Mouse (Mus musculus): Measurements from ENCODE around the gene Acadm. TPM values are rescaled to one million over a fixed set of nuclear protein-coding genes. Genes with fewer than 3 reads are reported as not detected.

Acadm gene
- polyA plus RNA-seq, 2 experiments: 65.3 to 78.2 TPM

GRCm38 (mm10) chr3:153929526-153929925 lies 14.9 kb downstream of the Acadm start:
- no peak overlapping the region for H3K4me2 ChIP-seq (replicated peaks; ENCODE audit: low read depth, low read length, severe bottlenecking)
- no peak for ATAC-seq (ENCODE audit: low FRiP score, low read depth)
- peaks cover 71% of the 10 kb centered on the region for H3K36me3 ChIP-seq (ENCODE audit: control insufficient read depth, insufficient read depth, low read length)

GRCm38 (mm10) chr3:153926333-153926732 lies 18.1 kb downstream of the Acadm start:
- no peak overlapping the region for H3K9ac ChIP-seq (ENCODE audit: low read depth, low read length, severe bottlenecking)
- no peak overlapping the region for H3K4me2 ChIP-seq (replicated peaks; ENCODE audit: low read depth, low read length, severe bottlenecking)
- no peak overlapping the region for H3K4me3 ChIP-seq (replicated peaks; ENCODE audit: low read length)
- no peak for TF ChIP-seq POLR2A (IDR thresholded peaks at IDR 0.05; ENCODE audit: borderline replicate concordance, extremely low read depth, insufficient read depth, insufficient read length)
- H3K27ac ChIP-seq (replicated peaks; ENCODE audit: low read depth, low read length): no peak overlapping the region
- no peak for DNase-seq (ENCODE audit: low spot score)
- ATAC-seq (ENCODE audit: low FRiP score, low read depth): no peak
- H3K9me3 ChIP-seq (ENCODE audit: control insufficient read depth, low read length): no peaks in the 10 kb centered on the region
- WGBS: 88% methylated on average over 7 of the region's 7 CpGs
- H3K36me3 ChIP-seq (ENCODE audit: control insufficient read depth, insufficient read depth, low read length): peaks cover 64% of the 10 kb centered on the region
- no peaks in the 10 kb centered on the region for H3K27me3 ChIP-seq (ENCODE audit: control insufficient read depth, insufficient read depth, low read length)
- no peaks in the 10 kb centered on the region for H3K4me1 ChIP-seq (ENCODE audit: control insufficient read depth, insufficient read depth, low read length)

More at GRCm38 (mm10) chr3:153929526-153929925, 14.9 kb downstream of the Acadm start:
- Histone ChIP-seq H3K9ac (ENCODE audit: low read depth, low read length, severe bottlenecking) (no peak overlapping the region), H3K27ac (replicated peaks; ENCODE audit: low read depth, low read length) (no peak overlapping the region), H3K4me3 (replicated peaks; ENCODE audit: low read length) (no peak overlapping the region), H3K4me1 (ENCODE audit: control insufficient read depth, insufficient read depth, low read length) (no peaks in the 10 kb centered on the region), H3K27me3 (ENCODE audit: control insufficient read depth, insufficient read depth, low read length) (no peaks in the 10 kb centered on the region), H3K9me3 (ENCODE audit: control insufficient read depth, low read length) (no peaks in the 10 kb centered on the region)
- WGBS: 94% methylated on average over 11 of the region's 11 CpGs
- no peak for DNase-seq (ENCODE audit: low spot score)
- TF ChIP-seq POLR2A (IDR thresholded peaks at IDR 0.05; ENCODE audit: borderline replicate concordance, extremely low read depth, insufficient read depth, insufficient read length): no peak

GRCm38 (mm10) chr3:153921147-153921910 lies 23.1 kb downstream of the Acadm start:
- Histone ChIP-seq H3K4me3 (replicated peaks; ENCODE audit: low read length) (no peak overlapping the region), H3K27ac (replicated peaks; ENCODE audit: low read depth, low read length) (no peak overlapping the region), H3K4me2 (replicated peaks; ENCODE audit: low read depth, low read length, severe bottlenecking) (no peak overlapping the region), H3K9ac (ENCODE audit: low read depth, low read length, severe bottlenecking) (no peak overlapping the region), H3K36me3 (ENCODE audit: control insufficient read depth, insufficient read depth, low read length) (peaks cover 30% of the 10 kb centered on the region), H3K4me1 (ENCODE audit: control insufficient read depth, insufficient read depth, low read length) (no peaks in the 10 kb centered on the region), H3K27me3 (ENCODE audit: control insufficient read depth, insufficient read depth, low read length) (no peaks in the 10 kb centered on the region), H3K9me3 (ENCODE audit: control insufficient read depth, low read length) (no peaks in the 10 kb centered on the region)
- 93% methylated on average over 10 of the region's 10 CpGs for WGBS
- ATAC-seq (ENCODE audit: low FRiP score, low read depth) (no peak), DNase-seq (ENCODE audit: low spot score) (no peak)
- no peak for TF ChIP-seq POLR2A (IDR thresholded peaks at IDR 0.05; ENCODE audit: borderline replicate concordance, extremely low read depth, insufficient read depth, insufficient read length)

GRCm38 (mm10) chr3:153917200-153917599 lies 27.2 kb downstream of the Acadm start:
- H3K27ac ChIP-seq (replicated peaks; ENCODE audit: low read depth, low read length): no peak overlapping the region
- peaks cover 3% of the 10 kb centered on the region; the same call in 1 of the 2 replicates for H3K36me3 ChIP-seq (ENCODE audit: control insufficient read depth, insufficient read depth, low read length)
- peaks cover 5% of the 10 kb centered on the region; the same call in 1 of the 2 replicates for H3K4me1 ChIP-seq (ENCODE audit: control insufficient read depth, insufficient read depth, low read length)
- H3K9ac ChIP-seq (ENCODE audit: low read depth, low read length, severe bottlenecking): no peak overlapping the region
- peak; percentile 63 for DNase-seq (ENCODE audit: low spot score)
- TF ChIP-seq POLR2A (IDR thresholded peaks at IDR 0.05; ENCODE audit: borderline replicate concordance, extremely low read depth, insufficient read depth, insufficient read length): no peak
- ATAC-seq (ENCODE audit: low FRiP score, low read depth): no peak
- no peak overlapping the region for H3K4me3 ChIP-seq (replicated peaks; ENCODE audit: low read length)
- no peaks in the 10 kb centered on the region for H3K9me3 ChIP-seq (ENCODE audit: control insufficient read depth, low read length)
- no peak overlapping the region for H3K4me2 ChIP-seq (replicated peaks; ENCODE audit: low read depth, low read length, severe bottlenecking)
- H3K27me3 ChIP-seq (ENCODE audit: control insufficient read depth, insufficient read depth, low read length): no peaks in the 10 kb centered on the region
- WGBS: 0% methylated on average over 1 of the region's 1 CpGs

GRCm38 (mm10) chr3:153913510-153914243 lies 30.8 kb downstream of the Acadm start:
- WGBS: 41% methylated on average over 6 of the region's 6 CpGs
- no peak for DNase-seq (ENCODE audit: low spot score)
- no peaks in the 10 kb centered on the region for H3K9me3 ChIP-seq (ENCODE audit: control insufficient read depth, low read length)
- no peak for ATAC-seq (ENCODE audit: low FRiP score, low read depth)
- H3K4me1 ChIP-seq (ENCODE audit: control insufficient read depth, insufficient read depth, low read length): peaks cover 22% of the 10 kb centered on the region
- H3K36me3 ChIP-seq (ENCODE audit: control insufficient read depth, insufficient read depth, low read length): peaks cover 29% of the 10 kb centered on the region
- no peaks in the 10 kb centered on the region for H3K27me3 ChIP-seq (ENCODE audit: control insufficient read depth, insufficient read depth, low read length)
- peak overlapping the region; percentile 89 for H3K4me3 ChIP-seq (replicated peaks; ENCODE audit: low read length)
- peak overlapping the region; percentile 90 for H3K27ac ChIP-seq (replicated peaks; ENCODE audit: low read depth, low read length)
- H3K4me2 ChIP-seq (replicated peaks; ENCODE audit: low read depth, low read length, severe bottlenecking): peak overlapping the region; percentile 52
- TF ChIP-seq POLR2A (IDR thresholded peaks at IDR 0.05; ENCODE audit: borderline replicate concordance, extremely low read depth, insufficient read depth, insufficient read length): no peak
- H3K9ac ChIP-seq (ENCODE audit: low read depth, low read length, severe bottlenecking): peak overlapping the region; percentile 97
